Mouse (Mus musculus): Measurements from ENCODE around the gene Gm15557.
"Not testable (repeated sequence)": the region's sequence is repeated elsewhere in the genome, so short reads cannot be mapped to it uniquely, and the experiment has no call there.

Gene Gm15557

GRCm38 (mm10) chr2:155940681-155941080 is at the start of gene Gm15557:
Gene Gm15557, plus strand, starts transcription at chr2:155940728.
- no peak for DNase-seq

GRCm38 (mm10) chr2:155894307-155895045 is 46.1 kb upstream of the Gm15557 start:
- DNase-seq = no peak

DNA sequence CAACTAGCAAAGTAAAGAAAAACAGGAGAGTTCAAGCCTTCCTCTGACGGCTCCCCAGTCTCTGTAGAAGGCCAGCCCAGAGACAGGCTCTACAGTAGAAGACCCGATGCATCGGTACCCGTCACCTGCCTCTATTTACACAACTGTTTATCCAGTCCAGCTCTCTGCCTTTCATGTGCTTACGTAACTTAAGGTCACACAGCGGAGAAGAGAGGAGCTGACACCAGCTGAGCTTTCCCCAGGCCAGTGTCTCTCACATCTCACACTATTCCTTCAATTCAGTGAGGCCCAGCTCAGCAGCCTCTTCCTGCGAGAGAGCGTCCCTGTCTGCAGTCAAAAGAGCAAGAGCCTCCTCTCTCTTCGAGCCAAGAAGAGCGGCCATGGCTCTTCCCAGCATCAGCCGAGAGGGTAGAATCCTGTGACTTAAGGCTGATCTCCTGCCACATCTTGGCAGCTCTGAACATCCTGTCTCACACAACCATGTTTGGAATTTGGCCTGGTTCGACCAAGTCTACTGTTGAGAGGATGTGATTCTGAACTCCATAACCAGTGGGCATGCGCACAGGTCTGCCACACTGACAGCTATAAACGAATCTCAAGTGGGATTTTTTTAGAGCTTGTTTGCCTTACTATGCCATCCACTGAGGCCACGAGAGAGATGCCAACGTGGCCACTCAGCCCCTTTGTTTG is 45.3 kb upstream of the Gm15557 start:
- no peak for DNase-seq

DNA sequence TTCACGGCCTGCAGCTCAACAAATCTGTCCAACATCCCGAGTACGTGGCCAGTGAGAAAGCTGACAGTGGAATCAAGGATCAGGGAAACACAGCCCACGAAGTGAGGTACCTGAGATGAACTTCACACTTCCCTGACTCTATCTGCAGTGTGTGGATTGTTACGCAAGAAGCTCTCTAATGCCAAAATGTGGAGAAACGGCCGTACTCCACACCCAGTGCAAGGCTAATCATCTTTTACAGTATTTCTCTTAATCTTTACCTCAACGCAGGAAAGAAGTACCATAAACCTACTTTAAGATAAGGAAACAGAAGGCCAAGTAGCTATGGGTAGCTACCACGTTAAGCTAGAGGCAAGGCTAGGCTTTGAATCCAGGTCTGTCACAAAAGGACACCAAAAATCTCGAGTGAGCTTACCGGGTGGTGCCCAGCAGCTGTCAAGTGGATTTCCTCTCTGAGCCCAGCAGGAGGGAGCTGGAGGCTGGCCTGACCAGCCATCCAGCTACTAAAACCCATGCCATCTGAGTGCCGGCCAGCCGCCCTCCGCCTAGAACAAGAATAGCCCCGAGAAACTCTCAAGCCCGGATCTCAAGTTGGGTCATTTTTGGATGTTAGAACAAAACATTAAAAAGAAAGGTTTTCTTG is 37.4 kb upstream of the Gm15557 start:
- no peak for DNase-seq

DNA sequence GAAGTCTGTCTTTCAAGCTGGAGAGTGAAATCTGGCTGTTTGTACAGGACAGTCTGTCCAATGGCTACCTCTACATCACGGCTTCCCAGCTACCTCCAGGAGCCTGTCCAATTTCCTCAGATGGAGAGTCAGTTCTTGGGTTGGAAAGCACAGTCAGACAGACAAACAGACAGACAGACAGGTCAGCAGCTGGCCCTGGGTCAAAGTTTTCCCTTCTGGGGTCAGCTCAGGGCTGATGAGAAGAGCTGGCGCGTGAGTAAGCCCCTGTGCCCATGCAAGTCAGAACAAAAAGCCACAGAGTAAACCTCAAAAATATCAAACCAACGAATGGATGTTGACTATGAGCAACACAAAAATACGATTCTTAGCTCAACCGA is 36.9 kb upstream of the Gm15557 start:
- DNase-seq = no peak

DNA sequence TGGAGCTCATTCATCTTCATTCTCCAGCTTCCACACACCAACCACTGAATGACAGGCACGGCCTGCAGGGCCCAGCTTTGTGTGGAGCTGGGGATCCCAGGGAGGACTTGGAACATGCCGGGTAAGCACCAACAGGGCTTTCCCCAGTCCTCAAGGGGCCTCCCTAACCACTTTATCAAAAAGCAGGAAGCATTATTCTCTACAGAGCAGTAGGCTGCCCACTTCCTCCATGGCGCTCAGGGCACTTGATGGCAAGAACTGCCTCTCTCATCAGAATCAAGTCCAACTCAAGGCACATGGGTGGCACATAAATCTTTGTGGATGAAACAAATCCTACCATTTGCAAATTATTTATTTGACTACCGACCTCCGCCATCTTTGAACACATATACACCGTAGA is 25.8 kb upstream of the Gm15557 start:
- DNase-seq = no peak

DNA sequence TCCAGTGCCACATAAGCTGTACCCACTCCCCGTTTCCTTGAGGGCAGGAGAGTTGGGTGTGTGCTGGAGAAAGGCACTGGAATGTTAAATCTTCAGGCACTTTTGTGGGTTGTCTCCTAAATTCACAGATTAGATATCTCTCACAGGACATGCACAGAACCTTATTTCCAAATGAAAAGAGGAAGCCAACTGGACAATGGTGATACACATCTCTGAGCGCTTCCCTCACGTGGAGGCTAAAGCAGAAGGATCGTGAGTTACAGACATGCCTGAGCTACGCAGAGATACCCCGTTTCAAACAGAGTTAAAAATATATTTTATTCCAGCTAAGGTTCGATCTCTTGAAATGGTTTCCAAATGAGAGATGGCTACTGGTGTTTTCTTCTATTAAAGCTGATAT is 17.4 kb upstream of the Gm15557 start:
- DNase-seq = no peak

DNA sequence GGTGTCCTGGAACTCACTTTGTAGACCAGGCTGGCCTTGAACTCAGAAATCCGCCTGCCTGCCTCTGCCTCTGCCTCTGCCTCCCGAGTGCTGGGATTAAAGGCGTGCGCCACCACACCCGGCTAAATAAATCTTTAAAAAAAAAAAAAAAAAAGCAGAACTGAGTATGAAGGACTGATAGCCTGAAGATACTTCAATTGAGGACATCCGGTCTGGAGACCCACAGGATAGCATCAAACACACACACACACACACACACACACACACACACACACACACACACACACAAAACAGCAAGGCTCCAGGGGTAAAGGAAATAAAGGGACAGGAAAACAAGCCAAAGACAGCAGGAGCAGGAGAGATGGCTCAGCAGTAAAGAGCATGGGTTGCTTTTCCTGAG is 15.3 kb upstream of the Gm15557 start:
- DNase-seq = not testable (repeated sequence)

- no peak for DNase-seq
These were observed 11.7 kb upstream of the Gm15557 start for GRCm38 (mm10) chr2:155928711-155929345.

DNA sequence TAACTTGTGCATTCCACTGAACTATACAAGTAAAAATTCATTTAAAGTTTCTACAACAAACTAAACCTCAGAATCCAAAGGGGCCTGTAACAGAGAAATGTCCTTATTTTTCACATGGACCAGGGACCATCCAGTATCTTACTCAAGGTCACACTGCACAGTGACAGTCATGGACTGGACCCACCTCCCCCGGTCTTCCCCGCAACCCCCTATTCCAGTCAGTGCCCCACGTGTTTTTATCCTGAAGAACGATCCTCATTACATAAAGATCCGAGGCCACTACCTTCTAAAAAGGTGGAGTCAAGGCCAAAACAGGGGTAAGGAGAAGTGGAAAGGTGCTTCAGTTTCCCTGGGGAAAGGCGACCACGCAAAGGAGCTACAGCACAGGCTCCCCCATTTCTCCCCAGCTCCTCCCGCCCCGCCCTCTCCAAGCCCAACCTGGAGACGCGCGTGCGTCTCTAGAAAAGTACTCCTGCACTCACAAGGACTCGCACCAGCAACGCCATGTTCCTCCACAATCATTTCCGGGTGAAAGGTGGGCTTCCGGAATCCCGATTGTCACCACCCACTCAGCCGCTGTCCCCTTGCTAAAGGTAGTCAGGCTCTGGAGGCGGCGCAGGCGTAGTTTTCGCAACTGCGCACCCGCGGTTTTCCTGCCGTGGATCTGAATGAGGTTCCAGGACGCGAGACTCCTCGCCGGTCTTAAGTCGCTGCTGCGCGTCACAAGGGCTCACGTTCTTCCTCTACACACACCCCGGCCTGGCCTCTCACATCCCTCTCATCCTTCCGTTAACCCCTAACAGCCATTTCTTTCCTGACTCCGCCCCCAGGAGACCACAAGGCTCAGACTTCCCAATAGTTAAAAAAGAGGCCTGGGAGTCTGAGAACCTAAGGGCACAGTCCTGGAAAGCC is 10.7 kb upstream of the Gm15557 start, which contains the start of gene Uqcc1:
Gene Uqcc1, minus strand, starts transcription at position 780 of the 912 bp plus-strand sequence.
- DNase-seq = peak; percentile 75 to 84

GRCm38 (mm10) chr2:155939897-155940529 is 515 bp upstream of the Gm15557 start:
- no peak for DNase-seq

DNA sequence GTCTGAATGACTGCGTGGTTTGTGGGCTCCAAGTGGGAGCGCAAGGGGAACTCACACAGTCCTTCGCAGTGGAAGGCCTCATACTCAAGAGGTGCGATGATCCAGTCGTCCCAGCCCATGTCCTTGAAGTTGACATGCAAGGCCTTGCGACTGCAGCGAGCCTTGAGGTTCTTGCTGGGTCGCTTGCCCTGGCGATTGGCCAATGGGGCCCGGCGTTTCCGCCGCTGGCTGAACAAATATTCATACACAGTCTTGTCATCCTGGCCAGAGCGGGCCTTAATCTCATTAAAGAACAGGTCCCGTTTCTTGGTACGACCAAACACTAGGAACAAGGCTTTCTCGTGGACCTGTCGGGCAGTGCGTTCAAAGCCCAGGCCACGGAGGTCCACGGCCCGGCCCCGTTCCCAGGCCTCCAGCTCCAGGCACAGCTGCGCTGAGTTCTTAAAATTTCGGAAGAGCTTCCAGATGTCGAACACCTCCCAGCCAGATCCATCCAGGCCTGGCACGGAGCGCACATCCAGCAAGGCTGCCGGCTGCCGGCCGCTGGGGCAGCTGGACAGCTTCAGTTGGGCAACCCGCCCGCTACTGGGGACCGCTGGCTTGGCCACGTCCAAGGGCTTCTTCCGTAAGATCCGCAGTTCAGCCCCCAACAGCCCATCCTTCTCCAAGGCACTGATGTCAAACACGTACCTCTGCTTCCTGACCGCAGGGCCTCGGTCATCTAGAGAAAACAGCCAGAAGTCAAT is 1.3 kb downstream of the Gm15557 start:
- no peak for DNase-seq

GRCm38 (mm10) chr2:155943463-155943862 is 2.9 kb downstream of the Gm15557 start:
- no peak for DNase-seq

DNA sequence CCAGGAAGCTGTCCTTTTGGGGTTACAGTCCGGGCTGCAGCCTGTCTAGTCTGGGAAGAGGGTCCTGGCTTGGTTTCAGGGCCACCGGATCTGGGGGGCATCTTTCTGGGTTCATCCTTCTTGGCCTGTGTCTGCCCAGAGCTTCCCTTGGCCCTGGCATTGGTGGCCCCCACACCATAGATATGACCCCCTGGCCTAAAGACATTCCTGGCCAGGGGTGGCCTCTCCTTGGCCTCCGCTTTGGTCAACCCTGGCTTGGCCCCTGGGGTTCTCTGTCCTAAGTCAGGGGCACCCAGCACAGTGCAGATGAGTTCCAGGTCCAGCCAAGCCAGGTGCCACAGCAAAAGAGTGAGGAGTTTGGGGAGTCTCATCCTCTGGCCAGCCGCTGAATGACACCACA is 4.2 kb downstream of the Gm15557 start:
- DNase-seq = no peak

DNA sequence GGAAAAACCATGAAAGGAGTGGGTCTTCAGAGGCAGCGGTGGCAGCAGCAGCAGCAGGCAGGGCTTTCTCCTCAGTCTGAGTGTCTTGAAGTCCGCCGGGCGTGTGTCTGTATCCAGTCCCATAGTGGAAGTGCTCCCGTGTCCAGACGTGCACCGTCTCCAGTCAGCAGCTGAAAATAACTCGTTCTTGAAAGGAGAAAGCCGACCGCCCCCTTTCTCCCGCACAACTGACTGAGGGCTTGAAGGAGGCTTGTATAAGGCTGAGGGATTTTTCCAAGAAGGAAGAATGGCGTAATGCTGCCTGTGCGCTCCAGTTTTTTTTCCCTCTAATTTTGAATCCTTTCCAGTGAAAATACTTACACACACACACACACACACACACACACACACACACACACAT is 4.6 kb downstream of the Gm15557 start, which contains the start of gene Gdf5:
Gene Gdf5, minus strand, starts transcription at position 244 of the 400 bp plus-strand sequence.
- no peak for DNase-seq

DNA sequence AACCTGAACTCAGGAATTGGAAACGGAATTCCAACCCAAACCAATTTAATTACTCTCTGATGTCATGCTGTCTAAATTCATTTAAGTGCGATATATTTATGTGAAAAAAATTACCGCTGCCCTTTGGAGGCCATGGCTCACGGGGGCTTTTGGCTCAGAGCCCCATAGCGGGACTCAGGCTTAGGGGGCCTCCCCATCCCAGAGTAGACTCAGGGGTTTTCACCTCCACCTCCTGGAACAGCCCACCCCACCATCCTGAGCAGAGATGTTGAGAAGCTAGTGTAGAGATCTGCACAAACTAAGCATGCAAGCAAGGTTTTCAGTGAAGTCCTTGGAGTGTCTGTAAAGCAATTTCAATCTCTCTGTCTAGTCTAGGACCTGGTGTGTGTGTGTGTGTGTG is 5.1 kb downstream of the Gm15557 start:
- no peak for DNase-seq

DNA sequence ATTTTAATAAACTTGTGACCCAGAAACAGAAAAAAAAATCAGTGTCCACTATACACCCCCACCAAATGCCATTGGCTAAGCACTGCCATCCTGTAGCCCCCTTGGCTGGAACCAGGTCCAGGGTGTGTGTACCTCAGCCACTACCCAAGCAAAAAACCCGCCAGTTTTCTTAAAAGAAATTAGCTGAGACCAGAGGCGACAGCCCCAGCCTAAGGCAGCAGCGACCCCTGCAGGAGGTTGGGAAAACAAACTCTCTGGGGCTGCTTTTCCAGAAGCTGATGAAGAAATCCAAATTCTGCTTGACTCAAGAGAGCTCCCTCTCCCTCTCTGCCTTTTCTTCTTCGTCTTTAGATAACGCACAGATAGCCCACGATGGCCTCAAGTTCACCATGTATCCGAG is 5.5 kb downstream of the Gm15557 start:
- DNase-seq = peak; percentile 20 to 52

- no peak for DNase-seq
These were observed 6.0 kb downstream of the Gm15557 start for GRCm38 (mm10) chr2:155946499-155946898.

GRCm38 (mm10) chr2:155947390-155948002 is 7.0 kb downstream of the Gm15557 start:
- no peak for DNase-seq

DNA sequence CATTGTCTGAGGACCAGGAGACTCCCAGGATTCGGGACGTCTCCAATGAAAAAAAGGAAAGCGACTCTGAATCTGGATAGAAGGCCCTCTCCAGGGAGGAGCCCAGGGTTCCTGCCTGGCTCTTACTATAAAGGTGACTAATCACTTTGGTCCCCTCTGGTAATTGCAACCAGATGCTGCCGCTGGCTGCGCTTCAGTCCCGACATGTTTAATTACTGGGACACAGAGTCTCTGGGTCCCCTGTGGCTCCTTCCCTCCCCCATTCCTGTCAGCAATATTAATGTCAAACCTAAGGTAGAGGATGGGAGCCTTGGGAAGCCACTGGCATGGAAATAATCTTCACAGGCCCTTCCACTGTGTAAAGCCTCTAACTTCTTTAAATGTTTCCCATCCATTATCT is 8.8 kb downstream of the Gm15557 start:
- DNase-seq = no peak

Data from spleen, adult 18-20 months (tissue).